Mouse (Mus musculus) adrenal gland, adult 8-10 months (tissue): ENCODE measurements around the gene Col5a1. TPM values are rescaled to one million over a fixed set of nuclear protein-coding genes. Genes with fewer than 3 reads are reported as not detected.
A peak's percentile ranks its signal among the peaks of the same experiment; 100 is the strongest.

ENCODE experiments used
- DNase-seq: peaks from one replicate; pipeline ENCODE4 v3.0.0; 2022
- total RNA-seq, 4 experiments: library from RNA; stranded (reverse); gene quantifications; 2 replicates each; pipeline ENCODE4 v1.2.4; 2022

The Col5a1 gene
- total RNA-seq, 4 experiments from 2014 or later: 27.1 to 42.7 (median 35.2) TPM

DNA sequence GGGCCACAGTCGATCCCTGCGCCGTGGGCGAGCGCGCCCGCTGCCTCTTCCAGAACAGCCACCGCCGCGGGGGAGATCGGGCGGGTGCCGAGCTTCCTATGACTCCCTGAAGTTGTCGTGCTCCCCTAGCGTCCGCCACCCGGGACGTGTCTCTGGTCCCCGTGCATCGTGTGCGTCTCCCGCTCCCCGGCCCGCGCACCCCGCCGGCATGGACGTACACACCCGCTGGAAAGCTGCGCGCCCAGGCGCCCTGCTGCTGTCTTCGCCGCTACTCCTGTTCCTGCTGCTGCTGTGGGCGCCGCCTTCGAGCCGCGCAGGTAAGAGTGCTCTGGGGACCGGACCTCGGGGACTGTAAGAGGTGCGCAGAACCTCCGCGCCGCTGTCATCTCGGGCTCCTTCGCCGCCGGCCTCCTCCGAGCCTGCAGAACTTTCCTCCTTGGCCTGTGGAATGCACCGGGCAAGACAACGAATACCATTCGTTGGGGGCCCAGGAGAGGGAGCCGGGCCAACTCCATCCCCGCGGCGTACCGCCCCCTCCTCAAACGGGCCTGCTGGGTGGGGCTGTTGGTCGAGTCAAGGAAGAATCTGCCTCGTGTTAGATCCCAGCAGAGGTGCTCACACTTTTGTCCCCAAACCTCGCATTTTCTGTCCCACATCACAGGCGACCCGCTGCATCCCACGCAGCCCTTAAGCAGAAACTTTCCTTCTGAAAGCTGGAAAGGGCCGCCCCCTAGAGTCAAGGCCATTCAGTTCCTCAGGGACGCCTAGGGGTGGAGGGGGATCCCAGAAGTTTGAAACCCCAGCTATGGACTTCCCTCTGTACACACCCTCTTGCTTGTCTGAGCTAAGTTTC, 609 bp downstream of the Col5a1 start:
- DNase-seq: peak; percentile 34

DNA sequence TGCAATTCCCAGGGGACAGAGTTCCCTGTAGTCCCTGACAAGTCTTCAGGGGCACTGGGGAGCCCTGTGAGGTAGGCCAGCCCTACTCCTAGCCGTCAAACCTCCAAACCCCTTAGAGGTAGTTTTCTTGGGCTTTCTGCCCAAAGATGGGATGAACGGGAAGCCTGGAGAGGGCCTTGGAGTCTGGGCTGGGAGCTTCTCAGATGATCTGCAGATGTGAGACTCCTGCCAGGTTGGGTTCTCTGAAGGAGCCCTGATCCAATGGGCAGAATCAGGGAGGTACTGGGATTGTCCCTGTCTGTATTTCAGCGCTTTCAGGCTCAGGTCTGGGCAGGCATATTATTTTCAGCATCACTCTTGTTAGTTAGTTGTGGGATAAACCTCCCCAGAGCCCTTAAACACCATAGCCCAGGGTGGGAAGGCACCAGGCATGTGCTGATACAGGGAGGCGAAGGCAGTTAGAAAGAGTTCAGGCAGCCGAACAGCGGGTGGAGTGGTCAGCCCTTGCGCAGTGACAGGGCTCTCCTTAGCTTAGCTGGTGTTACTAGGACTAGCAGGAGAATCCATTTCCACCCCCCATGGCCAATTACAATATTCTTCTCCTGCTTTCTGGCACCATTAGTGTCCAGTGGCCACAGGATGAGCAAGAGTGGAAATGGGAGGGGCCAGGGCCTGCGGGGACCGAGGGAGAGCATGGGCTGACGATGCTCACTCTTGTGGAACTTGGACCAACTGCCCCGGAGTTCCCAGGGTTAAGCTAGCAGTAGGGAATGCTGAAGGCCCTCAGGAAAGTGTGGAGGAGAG, 1.4 kb downstream of the Col5a1 start:
- peak; percentile 28 for DNase-seq

DNA sequence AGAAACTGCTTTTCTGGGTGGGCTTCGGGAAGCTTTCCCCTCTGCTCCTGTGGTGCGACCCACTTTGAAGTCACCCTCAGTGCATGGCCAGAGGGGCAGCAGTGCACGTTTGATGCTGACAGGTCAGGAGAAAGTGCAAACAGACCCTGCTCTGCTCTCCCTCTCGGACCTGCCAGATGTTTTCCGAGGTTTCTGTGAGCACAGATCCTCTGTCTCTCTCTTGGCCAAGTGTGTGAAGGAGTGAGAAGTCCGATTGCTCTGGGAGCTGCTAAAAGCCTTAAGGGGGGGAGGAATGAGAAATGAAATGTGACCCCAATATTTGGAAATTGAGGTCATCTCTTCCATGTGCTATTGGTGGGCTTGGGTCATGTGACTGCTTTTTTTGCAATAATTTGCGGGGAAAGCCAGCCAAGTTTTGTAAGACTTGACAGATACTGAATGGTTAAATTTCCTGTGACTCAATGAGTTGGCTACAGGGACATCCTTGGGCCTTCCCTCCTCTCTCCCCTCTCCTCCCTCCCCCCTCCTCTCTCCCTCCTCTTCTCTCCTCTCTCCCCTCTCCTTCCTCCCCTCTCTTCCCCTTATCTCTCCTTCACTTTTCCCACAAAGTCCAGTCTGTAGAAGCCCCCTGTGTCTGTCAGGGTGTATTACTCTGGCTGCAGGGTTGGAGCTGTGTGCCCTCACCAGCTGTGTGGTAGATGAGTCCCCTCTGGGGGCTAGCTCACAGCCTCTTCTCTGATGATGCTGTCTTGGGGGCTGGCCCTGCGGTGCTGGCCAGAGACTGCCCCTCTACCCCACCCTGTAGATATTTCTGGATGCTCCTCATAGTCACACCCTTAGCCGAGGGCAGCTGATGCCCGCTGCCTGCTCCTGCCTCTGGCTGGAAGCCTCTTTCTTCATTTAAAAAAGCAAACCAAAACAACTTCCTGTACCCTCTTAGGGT, 2.6 kb downstream of the Col5a1 start:
- peak; percentile 40 for DNase-seq

DNA sequence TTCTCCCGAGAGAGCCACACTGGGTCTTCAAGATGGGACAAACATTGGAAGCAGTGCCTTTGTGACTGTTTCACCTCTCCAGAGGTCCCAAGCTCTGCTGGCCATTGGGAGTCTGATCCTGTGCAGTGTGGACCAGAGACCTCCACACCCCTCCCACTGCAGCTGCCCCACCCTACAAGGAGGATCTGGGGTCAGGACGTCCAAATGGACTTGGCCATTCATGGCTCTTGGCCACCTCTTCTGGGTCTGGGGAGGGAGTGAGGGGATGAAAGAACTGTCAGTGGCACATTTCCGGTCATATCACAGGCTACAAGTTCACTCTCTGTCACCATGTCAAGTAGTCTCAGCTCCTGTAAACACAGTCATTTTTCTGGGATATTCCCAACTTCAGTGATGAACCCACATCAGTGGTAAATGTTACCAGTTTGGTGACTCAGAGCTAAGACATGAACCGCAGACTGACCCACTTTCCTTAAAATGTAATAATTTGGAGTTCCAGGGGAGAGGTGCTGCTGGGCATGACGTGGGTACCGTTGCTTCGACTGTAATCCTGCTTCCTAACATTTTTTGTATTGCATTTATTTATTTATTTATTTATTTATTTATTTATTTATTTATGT, 5.8 kb downstream of the Col5a1 start:
- DNase-seq: no peak

DNA sequence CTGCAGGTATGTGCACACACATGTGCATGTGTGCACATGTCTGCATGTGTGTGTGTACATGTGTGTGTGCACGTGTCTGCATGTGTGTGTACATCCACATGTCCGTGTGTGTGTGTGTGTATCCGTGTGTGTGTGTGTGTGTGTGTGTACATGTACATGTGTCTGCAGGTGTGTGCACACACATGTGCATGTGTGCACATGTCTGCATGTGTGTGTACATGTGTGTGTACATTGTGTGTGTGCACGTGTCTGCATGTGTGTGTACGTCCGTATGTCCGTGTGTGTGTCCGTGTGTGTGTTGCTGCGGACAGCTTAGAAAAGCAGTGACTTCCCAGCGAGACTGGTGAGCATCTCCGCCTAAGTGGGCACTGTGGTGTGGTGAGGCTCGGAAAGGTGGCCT, 6.8 kb downstream of the Col5a1 start:
- DNase-seq: no peak

GRCm38 (mm10) chr2:27894986-27895385, 8.8 kb downstream of the Col5a1 start:
- no peak for DNase-seq

GRCm38 (mm10) chr2:27895648-27896047, 9.4 kb downstream of the Col5a1 start:
- no peak for DNase-seq

- no peak for DNase-seq
These were observed 10.9 kb downstream of the Col5a1 start for GRCm38 (mm10) chr2:27897161-27897560.

GRCm38 (mm10) chr2:27899894-27900293, 13.7 kb downstream of the Col5a1 start:
- peak; percentile 37 for DNase-seq

- no peak for DNase-seq
These were observed 14.9 kb downstream of the Col5a1 start for GRCm38 (mm10) chr2:27901076-27901475.

DNA sequence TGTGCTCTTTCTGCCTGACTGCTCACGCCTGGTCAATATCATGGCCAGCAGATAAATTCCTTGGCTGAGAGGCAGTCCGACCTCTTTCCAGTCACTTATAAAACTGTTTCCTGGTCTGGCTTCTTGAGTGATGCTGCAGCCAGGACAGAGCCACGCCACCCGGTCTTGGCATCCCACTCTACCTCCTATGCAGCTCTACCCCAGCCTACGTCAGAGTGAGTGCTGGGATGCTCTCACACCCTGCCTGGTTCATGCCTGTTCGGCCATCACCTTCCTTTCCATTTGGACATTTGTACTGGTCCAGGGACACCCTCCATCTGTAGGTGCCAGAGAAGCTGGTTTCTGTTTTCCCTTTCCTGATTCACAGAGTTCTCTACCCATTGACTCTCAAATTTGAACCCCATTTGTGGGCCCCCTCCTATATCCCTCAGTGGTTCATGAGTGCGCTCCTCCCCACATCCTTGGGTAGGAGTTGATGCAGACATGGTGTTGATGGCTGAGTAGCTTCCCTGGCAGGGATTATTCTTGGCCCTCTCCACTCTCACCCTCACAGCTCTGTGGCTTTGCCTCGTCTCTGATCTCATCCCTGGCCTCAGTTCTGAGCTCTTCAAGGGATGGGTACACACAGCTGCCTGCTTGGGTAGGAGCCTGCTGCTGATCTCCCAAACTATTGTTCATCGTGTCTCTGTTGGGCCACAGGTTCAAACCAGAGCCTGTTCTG, 15.5 kb downstream of the Col5a1 start:
- no peak for DNase-seq

DNA sequence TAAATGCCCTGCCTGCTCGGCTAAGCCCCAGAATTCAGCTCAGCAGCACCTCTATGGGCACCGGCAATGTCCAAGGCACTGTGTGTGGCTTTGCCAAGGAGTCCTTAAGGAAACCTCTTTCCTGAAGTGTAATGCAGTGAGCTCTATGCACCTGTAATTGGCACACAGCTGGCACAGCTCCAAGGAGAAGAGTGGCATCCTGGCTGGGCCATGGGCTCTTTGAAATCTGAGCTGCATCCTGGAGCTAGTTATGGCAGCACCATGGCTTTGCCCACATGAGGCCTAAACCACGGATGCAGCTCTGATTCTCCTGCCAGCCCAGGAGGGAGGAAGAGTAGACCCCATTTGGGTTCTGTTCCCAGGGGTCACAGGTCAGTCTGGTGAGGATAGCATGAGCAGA, 16.1 kb downstream of the Col5a1 start:
- no peak for DNase-seq

DNA sequence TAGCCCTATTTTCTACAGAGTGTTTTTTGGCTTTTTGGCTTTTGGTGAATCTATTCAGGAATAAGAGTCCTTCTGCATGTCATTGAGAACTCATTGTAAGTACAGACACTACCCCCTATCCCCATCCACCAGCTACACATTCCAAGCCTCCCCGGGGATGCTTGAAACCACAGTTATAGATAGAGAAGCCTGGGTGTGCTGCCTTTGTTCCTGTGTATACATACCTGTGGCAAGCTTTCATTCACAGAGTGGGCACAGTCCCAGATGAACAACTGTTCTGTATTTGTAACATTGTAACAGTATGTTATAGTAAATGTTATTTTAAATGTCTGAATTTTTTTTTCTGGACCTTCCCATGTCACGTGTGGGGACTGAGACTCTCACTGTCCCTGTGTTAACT, 19.2 kb downstream of the Col5a1 start:
- DNase-seq: no peak

DNA sequence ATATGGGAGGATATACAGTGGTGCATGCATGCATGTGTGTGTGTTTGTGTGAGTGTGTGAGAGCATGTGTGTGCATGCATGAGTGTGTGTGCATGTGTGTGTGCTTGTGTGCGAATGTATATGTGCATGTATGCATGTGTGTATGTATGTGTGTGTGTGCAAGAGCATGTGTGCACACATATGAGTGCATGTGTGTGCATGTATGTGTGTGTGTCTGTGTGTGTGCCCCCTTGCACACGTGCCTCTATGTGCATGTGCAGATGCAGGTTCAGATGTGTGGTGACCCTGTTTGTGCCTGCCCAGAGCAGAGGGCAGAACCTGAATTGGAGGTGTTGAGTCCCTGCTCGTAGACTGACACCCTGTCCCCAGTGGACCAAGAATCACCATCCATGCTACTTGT, 24.3 kb downstream of the Col5a1 start:
- DNase-seq: no peak

DNA sequence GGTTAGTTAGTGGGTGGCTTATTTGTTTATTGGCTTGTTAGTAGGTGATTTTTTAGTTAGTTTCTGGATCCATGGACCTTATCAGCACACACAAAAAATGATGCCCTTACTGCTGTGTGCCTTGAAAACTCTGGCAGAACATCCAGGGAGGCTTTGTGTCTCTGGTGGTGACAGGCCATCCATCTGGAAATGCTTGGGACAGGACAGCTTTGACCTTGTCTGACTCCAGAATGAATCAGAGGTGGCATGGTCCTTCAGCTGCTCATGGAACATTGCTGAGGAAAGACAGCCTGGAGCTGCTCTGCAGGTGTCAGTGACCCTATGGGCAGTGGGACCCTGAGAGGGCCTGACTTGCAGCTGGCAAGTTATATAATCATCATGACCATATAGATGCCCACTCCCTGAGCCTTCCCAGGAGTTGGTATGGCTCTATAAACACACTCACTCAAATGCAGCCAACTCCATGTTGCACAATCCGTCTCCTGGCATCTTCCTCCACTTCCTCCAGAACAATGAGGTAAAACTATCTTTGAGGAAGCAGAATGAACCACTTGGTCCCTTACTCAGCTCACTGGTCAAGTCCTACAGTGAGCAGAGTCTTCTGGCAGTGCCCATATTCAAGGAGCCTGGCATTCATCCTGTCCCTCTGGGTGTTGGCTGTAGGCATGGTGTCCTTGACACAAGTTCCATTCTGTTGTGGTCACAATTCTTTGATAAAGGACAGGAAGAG, 26.5 kb downstream of the Col5a1 start:
- DNase-seq: peak; percentile 86

GRCm38 (mm10) chr2:27915726-27916125, 29.5 kb downstream of the Col5a1 start:
- DNase-seq: no peak

- DNase-seq: peak; percentile 73
These were observed 30.1 kb downstream of the Col5a1 start for GRCm38 (mm10) chr2:27916316-27916715.

DNA sequence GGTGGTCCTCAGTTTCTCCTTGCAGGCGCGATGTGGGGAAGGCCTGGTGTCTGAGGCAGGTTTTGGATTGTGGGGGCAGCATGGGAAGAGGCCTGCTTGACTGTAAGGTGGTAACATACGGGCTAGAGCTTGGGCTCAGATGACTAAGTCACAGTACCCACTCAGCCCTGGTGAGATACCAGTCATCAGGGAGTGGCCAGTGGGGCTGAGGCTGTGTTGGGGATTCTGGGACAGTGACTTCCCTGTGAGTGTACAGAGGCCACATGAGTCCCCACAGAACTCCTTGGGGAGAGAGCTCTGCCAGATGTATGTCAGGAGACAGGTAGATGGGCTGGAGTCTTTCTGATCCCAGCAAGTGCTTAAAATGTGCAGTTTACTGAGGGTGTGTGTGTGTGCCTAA, 31.0 kb downstream of the Col5a1 start:
- no peak for DNase-seq

DNA sequence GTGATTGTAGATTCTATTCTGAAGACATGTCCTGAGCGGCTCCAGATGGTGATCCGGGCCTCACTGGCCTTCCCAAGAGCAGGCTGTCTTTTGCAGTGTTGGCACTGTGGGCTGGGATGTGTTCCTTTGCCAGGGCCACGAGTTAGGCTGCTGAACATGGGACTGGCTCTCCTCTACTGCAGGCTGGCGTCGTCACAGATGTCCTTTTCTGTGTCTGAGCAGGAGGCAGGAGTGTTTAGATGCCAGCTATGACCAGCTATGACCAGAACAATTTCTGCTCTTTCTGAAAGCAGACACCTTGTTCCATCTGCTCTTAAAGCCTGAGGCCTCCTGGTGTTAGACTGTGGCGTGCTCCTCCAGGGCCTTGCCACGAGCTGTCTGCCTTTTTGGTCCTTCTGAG, 31.9 kb downstream of the Col5a1 start:
- no peak for DNase-seq

GRCm38 (mm10) chr2:27919309-27919850, 33.2 kb downstream of the Col5a1 start:
- no peak for DNase-seq
